Mouse (Mus musculus) intestine, postnatal 0 days (tissue): Measurements from ENCODE around the gene Olfr459. TPM values are rescaled to one million over a fixed set of nuclear protein-coding genes. Genes with fewer than 3 reads are reported as not detected.

Source experiments
- ATAC-seq: fragments of 200-750 bp; cut with Nextera tagmentation; 2 replicates; pipeline ENCODE4 v1.8.0; 2017; ENCODE audit warnings: mild to moderate bottlenecking, moderate TSS enrichment, moderate library complexity
- H3K27ac ChIP-seq: fragments of 300-500 bp; sonication (generic); 2 replicates; pipeline ENCODE4 v1.5.1; 2014; ENCODE audit warnings: mild to moderate bottlenecking, low read depth, low read length, moderate library complexity
- H3K27me3 ChIP-seq: fragments of 300-500 bp; sonication (generic); replicated peaks from 2 replicates; pipeline ENCODE4 v1.6.1; 2014; ENCODE audit warnings: low read length, mixed read lengths; ENCODE audit not compliant: control insufficient read depth, insufficient read depth
- H3K36me3 ChIP-seq: fragments of 300-500 bp; sonication (generic); 2 replicates; pipeline ENCODE4 v1.6.1; 2014; ENCODE audit warnings: mild to moderate bottlenecking, moderate library complexity; ENCODE audit not compliant: control insufficient read depth, insufficient read depth
- H3K4me1 ChIP-seq: fragments of 300-500 bp; sonication (generic); replicated peaks from 2 replicates; pipeline ENCODE4 v1.6.1; 2014; ENCODE audit warnings: antibody characterized with exemption, low read length, mixed read lengths; ENCODE audit not compliant: control insufficient read depth, insufficient read depth
- H3K4me2 ChIP-seq: fragments of 300-500 bp; sonication (generic); replicated peaks from 2 replicates; pipeline ENCODE4 v1.6.1; 2014; ENCODE audit warnings: low read depth, mild to moderate bottlenecking, moderate library complexity
- H3K4me3 ChIP-seq: fragments of 300-500 bp; sonication (generic); 2 replicates; pipeline ENCODE4 v1.5.1; 2014; ENCODE audit warnings: low read depth, low read length
- H3K9ac ChIP-seq: fragments of 300-500 bp; sonication (generic); 2 replicates; pipeline ENCODE4 v1.6.1; 2014; ENCODE audit warnings: mild to moderate bottlenecking, low read depth, low read length
- H3K9me3 ChIP-seq: fragments of 300-500 bp; sonication (generic); 2 replicates; pipeline ENCODE4 v1.6.1; 2016; ENCODE audit warnings: mixed run types; ENCODE audit not compliant: control insufficient read depth
- CTCF ChIP-seq: sonication (generic); IDR thresholded peaks from 2 replicates; pipeline ENCODE4 v1.5.1; 2016; ENCODE audit warnings: low read depth, mild to moderate bottlenecking, control low read depth, antibody characterized with exemption, moderate library complexity
- WGBS: fragments of 180-500 bp; shearing (Covaris S2); extraction: QIAGEN DNeasy Blood & Tissue Kit; methylation state at CpG from one replicate; pipeline ENCODE4 v1.1.7; 2014; 5-methylcytosine and 5-hydroxymethylcytosine counted together
- polyA plus RNA-seq: library from polyadenylated mRNA; unstranded; fragments of >200 nt; fragmentation: Nextera tagmentation; extraction: Ambion mirVana; gene quantifications from 2 replicates; pipeline ENCODE4 v1.2.1, GENCODE M21; 2015

Gene Olfr459
- polyA plus RNA-seq, result 0.03 and 0.05 TPM in 2 replicates

DNA sequence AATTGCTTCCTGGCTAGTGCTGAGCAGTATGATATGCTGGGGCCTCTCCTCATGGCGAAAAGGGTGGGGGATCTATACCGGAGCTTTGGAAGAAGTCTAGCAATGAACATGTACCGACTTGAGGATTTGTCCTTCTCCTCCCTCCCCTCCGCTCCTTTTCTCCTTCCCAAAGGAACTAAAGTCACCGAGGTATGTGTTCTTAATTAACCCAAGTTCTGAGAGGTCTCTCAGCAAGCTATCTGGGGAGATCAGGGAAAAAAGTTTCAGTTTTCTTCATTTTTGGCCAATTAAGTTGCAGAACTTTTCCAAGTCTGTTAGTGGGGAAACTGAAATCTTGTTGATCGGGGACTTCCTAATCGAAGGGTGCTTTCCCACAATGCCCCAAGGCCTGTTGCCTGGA, at the start of gene Olfr459:
Olfr459 (minus strand) TSS at position 101 of the 400 bp plus-strand sequence.
- no peak for TF ChIP-seq CTCF

DNA sequence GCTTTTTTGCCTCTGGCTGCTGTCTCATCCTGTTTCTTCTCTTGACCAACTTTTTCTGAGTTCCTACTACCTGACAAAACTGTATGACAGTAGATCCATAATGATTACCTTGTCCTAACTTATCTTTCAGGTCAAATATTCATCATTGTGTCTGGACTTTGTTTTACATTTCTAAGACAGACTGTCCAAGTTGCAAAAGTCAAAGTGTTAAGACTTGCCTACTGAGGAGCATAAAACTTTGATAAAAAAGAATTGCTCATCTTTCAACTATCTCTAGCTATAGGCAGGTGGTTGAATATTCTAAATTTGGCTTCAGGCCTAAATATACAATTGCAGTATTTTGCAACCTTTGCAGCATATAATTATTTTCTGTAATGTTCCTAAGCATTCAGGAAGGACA, 49.1 kb upstream of the Olfr459 start:
- Histone ChIP-seq H3K4me3 (no peak overlapping the region), H3K9me3 (no peaks in the 10 kb centered on the region), H3K36me3 (no peaks in the 10 kb centered on the region), H3K4me2 (no peak overlapping the region), H3K27me3 (no peaks in the 10 kb centered on the region), H3K9ac (no peak overlapping the region), H3K4me1 (no peaks in the 10 kb centered on the region), H3K27ac (no peak overlapping the region)
- TF ChIP-seq CTCF, result no peak
- ATAC-seq, result no peak

More for the DNA sequence above, at the start of gene Olfr459:
- no peak for ATAC-seq
- Histone ChIP-seq H3K4me1 (no peaks in the 10 kb centered on the region), H3K27ac (no peak within 1 kb of the TSS), H3K9ac (no peak within 1 kb of the TSS), H3K4me3 (no peak within 1 kb of the TSS), H3K36me3 (no peaks in the 10 kb centered on the region), H3K9me3 (no peaks in the 10 kb centered on the region), H3K27me3 (no peaks in the 10 kb centered on the region), H3K4me2 (no peak within 1 kb of the TSS)
- WGBS, result 81% methylated on average over 7 of the region's 7 CpGs

DNA sequence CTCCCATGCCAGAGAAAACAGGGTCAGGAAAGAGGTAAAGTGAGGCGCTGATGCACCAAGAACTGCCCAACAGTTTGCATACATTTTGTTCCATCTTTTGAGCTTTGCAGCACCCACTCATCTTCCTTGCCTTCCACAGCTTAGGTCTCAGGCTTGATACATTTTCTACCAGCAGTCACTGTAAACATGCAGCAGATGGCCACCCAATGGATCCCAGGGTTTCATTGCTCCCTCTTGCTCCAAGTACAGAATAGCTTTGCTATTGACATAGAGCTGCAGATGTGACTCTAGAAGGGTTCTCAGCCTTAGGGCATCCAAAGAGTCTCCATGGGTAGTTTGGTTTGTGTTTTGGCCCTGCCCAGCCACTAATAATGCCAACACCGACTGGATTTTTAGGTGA, 11.7 kb upstream of the Olfr459 start:
- no peaks in the 10 kb centered on the region for H3K36me3 ChIP-seq
- no peak overlapping the region for H3K9ac ChIP-seq
- WGBS, result 82% methylated on average over 2 of the region's 2 CpGs
- ATAC-seq, result no peak
- H3K9me3 ChIP-seq, result no peaks in the 10 kb centered on the region
- H3K4me3 ChIP-seq, result no peak overlapping the region
- no peaks in the 10 kb centered on the region for H3K4me1 ChIP-seq
- no peaks in the 10 kb centered on the region for H3K27me3 ChIP-seq
- no peak for TF ChIP-seq CTCF
- H3K4me2 ChIP-seq, result no peak overlapping the region
- no peak overlapping the region for H3K27ac ChIP-seq

DNA sequence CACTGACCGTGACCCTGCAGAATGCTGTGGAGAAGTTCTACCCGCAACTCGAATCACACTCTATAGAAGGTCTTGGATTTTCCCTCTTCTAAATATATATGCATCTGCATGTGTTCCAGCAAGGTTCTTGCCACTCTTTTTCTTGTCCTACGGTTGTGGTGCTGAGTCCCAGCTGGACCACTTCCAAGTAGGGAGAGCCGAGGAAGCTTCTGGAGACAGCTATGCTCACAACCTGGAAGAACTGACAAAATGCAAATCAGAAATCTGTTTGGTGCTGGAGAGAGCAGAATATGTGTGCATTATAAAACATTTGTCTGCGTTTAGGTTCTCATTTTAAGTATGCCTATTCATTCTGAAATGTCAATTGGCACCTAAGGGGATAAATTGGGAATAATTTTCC, 744 bp upstream of the Olfr459 start:
- no peak overlapping the region for H3K4me2 ChIP-seq

DNA sequence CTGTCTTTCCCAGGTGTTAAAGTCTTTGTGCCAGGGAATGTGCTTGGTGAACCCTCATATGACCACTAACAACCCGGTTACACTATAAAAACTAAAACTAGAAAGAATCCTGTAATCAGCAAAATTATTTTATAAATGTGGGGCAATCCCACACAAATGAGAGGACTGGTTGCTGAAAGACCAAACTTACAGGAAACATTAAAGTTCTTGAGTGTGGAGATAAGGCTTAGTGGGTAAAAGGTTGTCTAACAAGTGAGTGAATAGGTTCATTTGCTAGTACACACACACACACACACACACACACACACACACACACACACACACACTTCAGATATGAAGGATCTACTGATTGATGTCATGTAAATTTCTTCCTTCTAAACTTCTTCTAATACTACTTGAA, 5.1 kb downstream of the Olfr459 start:
- Histone ChIP-seq H3K4me2 (no peak overlapping the region), H3K27ac (no peak overlapping the region), H3K9me3 (no peaks in the 10 kb centered on the region), H3K9ac (no peak overlapping the region), H3K27me3 (no peaks in the 10 kb centered on the region), H3K36me3 (no peaks in the 10 kb centered on the region), H3K4me3 (no peak overlapping the region), H3K4me1 (no peaks in the 10 kb centered on the region)
- ATAC-seq, result no peak
- 90% methylated on average over 1 of the region's 1 CpGs for WGBS
- TF ChIP-seq CTCF, result no peak

More for the DNA sequence above, 744 bp upstream of the Olfr459 start:
- H3K27me3 ChIP-seq, result no peaks in the 10 kb centered on the region
- H3K27ac ChIP-seq, result no peak overlapping the region
- H3K9ac ChIP-seq, result no peak overlapping the region
- H3K4me3 ChIP-seq, result no peak overlapping the region
- no peak for ATAC-seq
- H3K4me1 ChIP-seq, result no peaks in the 10 kb centered on the region
- H3K9me3 ChIP-seq, result no peaks in the 10 kb centered on the region
- no peaks in the 10 kb centered on the region for H3K36me3 ChIP-seq
- TF ChIP-seq CTCF, result no peak
- 80% methylated on average over 6 of the region's 6 CpGs for WGBS

DNA sequence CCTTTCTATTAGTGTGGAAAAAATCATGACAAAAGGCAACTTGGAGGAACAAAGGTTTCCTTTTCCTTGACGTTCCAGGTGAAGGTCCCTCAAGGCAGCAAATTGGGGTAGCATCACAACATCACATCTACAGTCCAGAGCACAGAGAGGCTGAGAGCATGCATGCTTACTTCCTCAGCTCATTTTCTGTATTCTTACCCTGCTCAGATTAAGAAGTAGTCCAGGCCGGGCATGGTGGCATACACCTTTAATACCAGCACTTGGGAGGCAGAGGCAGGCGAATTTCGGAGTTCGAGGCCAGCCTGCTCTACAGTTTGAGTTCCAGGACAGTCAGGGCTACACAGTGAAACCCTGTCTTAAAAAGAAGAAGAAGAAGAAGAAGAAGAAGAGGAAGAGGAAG, 10.7 kb downstream of the Olfr459 start:
- no peak overlapping the region for H3K27ac ChIP-seq
- H3K36me3 ChIP-seq, result no peaks in the 10 kb centered on the region
- WGBS, result 88% methylated on average over 5 of the region's 5 CpGs
- no peaks in the 10 kb centered on the region for H3K9me3 ChIP-seq
- ATAC-seq, result no peak
- TF ChIP-seq CTCF, result no peak
- H3K9ac ChIP-seq, result no peak overlapping the region
- no peaks in the 10 kb centered on the region for H3K27me3 ChIP-seq
- no peaks in the 10 kb centered on the region for H3K4me1 ChIP-seq
- H3K4me3 ChIP-seq, result no peak overlapping the region
- H3K4me2 ChIP-seq, result no peak overlapping the region

DNA sequence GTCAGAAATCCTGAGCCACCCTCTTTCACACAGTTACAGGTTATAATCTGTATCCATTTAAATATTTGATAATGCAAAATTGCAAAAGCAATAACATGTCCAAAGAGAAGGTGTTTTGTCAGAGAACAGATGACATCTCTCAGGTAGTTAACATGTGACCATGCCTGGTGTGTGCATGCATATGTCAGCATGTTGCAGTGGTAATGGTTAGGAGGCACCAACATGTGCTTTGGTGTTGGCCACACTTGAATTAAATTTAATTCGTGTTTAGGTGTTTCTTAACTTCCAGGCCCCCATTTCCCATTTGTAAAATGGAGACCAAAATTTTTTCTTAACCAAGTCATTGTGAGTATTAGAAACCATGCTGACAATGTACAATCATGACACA, 12.6 kb downstream of the Olfr459 start:
- H3K9ac ChIP-seq, result no peak overlapping the region
- WGBS, result 79% methylated on average over 1 of the region's 1 CpGs
- H3K4me1 ChIP-seq, result no peaks in the 10 kb centered on the region
- no peak for ATAC-seq
- no peaks in the 10 kb centered on the region for H3K27me3 ChIP-seq
- H3K4me3 ChIP-seq, result no peak overlapping the region
- H3K27ac ChIP-seq, result no peak overlapping the region
- H3K9me3 ChIP-seq, result no peaks in the 10 kb centered on the region
- no peaks in the 10 kb centered on the region for H3K36me3 ChIP-seq
- TF ChIP-seq CTCF, result no peak
- H3K4me2 ChIP-seq, result no peak overlapping the region
